Mouse (Mus musculus) hematopoietic multipotent progenitor cell, adult 10-12 weeks (in vitro differentiated cells): ENCODE data around the gene Wnt4. TPM values are rescaled to one million over a fixed set of nuclear protein-coding genes. Genes with fewer than 3 reads are reported as not detected.

Source experiments
- polyA plus RNA-seq: library from polyadenylated mRNA; stranded (reverse); fragments of >175 nt; gene quantifications from 2 replicates; pipeline ENCODE4 v1.2.3, GENCODE M21; 2012; ENCODE audit warnings: low replicate concordance

Gene Wnt4
- polyA plus RNA-seq: 0.04 TPM in 1 of 2 replicates, not detected in the other

GRCm38 (mm10) chr4:137277166-137277513, at the start of gene Wnt4:
Gene Wnt4 (plus strand): TSS chr4:137277489.

Other genes starting within 250 kb of the Wnt4 start
- 11.9 and 12.2 TPM in 2 replicates for gene Zbtb40, start 228.7 kb upstream of the Wnt4 start, polyA plus RNA-seq
- 16.9 and 39.8 TPM in 2 replicates for gene Cdc42, start 80.2 kb downstream of the Wnt4 start, polyA plus RNA-seq
- not detected in 2 replicates for gene Cela3a, start 132.3 kb downstream of the Wnt4 start, polyA plus RNA-seq
- 1.5 TPM in 1 of 2 replicates, not detected in the other for gene Cela3b, start 153.1 kb downstream of the Wnt4 start, polyA plus RNA-seq
- gene 1700013G24Rik, start 175.8 kb downstream of the Wnt4 start, polyA plus RNA-seq: not detected in 2 replicates
- 0.90 and 2.9 TPM in 2 replicates for gene Hspg2, start 191.3 kb downstream of the Wnt4 start, polyA plus RNA-seq